Mouse (Mus musculus) CH12.LX (cell line): ENCODE results near the gene Macrod2. TPM values are rescaled to one million over a fixed set of nuclear protein-coding genes. Genes with fewer than 3 reads are reported as not detected.

Source experiments
- DNase-seq: peaks from one replicate; pipeline ENCODE4 v3.0.0-alpha.2; 2013; ENCODE audit errors: extremely low read depth
- H3K27ac ChIP-seq: 2 replicates; pipeline ENCODE4 v1.5.1; 2012; ENCODE audit warnings: low read depth, mild to moderate bottlenecking, control low read depth, moderate library complexity; ENCODE audit not compliant: insufficient read depth
- H3K27me3 ChIP-seq: replicated peaks from 2 replicates; pipeline ENCODE3; 2012; ENCODE audit warnings: inconsistent platforms
- H3K36me3 ChIP-seq, 2 experiments: replicated peaks in 1 of 2; 2 replicates each; pipeline versions ENCODE3 to v1.6.1; 2012; ENCODE audit warnings: inconsistent platforms in 1 of 2, low read length in 1 of 2, mild to moderate bottlenecking in 1 of 2, mixed read lengths in 1 of 2, moderate library complexity in 1 of 2; ENCODE audit not compliant: control insufficient read depth in 1 of 2, insufficient read depth in 1 of 2
- H3K4me1 ChIP-seq, 2 experiments: 2 replicates each; pipeline ENCODE4 v1.6.1; 2012; ENCODE audit warnings: inconsistent platforms in 1 of 2, moderate library complexity in 1 of 2; ENCODE audit not compliant: insufficient read depth in 2 of 2, control insufficient read depth in 1 of 2
- H3K4me2 ChIP-seq: 2 replicates; pipeline ENCODE4 v1.6.1; 2012; ENCODE audit warnings: low read depth, mild to moderate bottlenecking, control low read depth; ENCODE audit not compliant: poor library complexity, insufficient read depth, severe bottlenecking
- H3K4me3 ChIP-seq, 3 experiments: fragments of 150-350 bp in 1 of 3; sonication (generic) in 1 of 3; replicated peaks in 1 of 3; 2 replicates each; pipeline versions ENCODE3 to v1.5.1; 2011 to 2012; ENCODE audit warnings: low read depth in 2 of 3, low read length in 2 of 3, mild to moderate bottlenecking in 2 of 3, moderate library complexity in 2 of 3, control low read depth in 1 of 3, improper control_type of control experiment in 1 of 3, inconsistent platforms in 1 of 3, mixed read lengths in 1 of 3; ENCODE audit not compliant: poor library complexity in 1 of 3
- H3K79me2 ChIP-seq: replicated peaks from 2 replicates; pipeline ENCODE4 v1.6.1; 2012; ENCODE audit warnings: mild to moderate bottlenecking, moderate library complexity; ENCODE audit not compliant: control insufficient read depth, poor library complexity, insufficient read depth, severe bottlenecking; ENCODE audit errors: extremely low read depth
- H3K9ac ChIP-seq: 2 replicates; pipeline ENCODE4 v1.6.1; 2012; ENCODE audit warnings: low read depth, mild to moderate bottlenecking, control low read depth, moderate library complexity; ENCODE audit not compliant: insufficient read depth
- H3K9me3 ChIP-seq: replicated peaks from 2 replicates; pipeline ENCODE3; 2012; ENCODE audit warnings: low read length, inconsistent platforms, mixed read lengths
- CHD1 ChIP-seq: IDR thresholded peaks from 2 replicates; pipeline ENCODE4 v1.6.1; 2012; ENCODE audit warnings: low read depth, low read length, improper control_type of control experiment, inconsistent platforms
- CHD2 ChIP-seq: IDR thresholded peaks from 2 replicates; pipeline ENCODE4 v1.6.1; 2011; ENCODE audit warnings: low read length, improper control_type of control experiment
- E2F4 ChIP-seq: IDR thresholded peaks from 2 replicates; pipeline ENCODE4 v1.6.1; 2011; ENCODE audit warnings: low read depth, low read length, improper control_type of control experiment; ENCODE audit not compliant: insufficient replicate concordance
- IRF4 ChIP-seq: IDR thresholded peaks from 2 replicates; pipeline ENCODE4 v1.6.1; 2014; ENCODE audit warnings: low read depth, mild to moderate bottlenecking, inconsistent platforms, low read length, improper control_type of control experiment
- JUND ChIP-seq: conservative IDR thresholded peaks from 2 replicates; pipeline ENCODE4 v1.6.1; 2011; ENCODE audit warnings: low read depth, low read length, improper control_type of control experiment
- MAX ChIP-seq: IDR thresholded peaks from 2 replicates; pipeline ENCODE4 v1.6.1; 2011; ENCODE audit warnings: low read length, improper control_type of control experiment
- MXI1 ChIP-seq: IDR thresholded peaks from 2 replicates; pipeline ENCODE4 v1.6.1; 2011; ENCODE audit warnings: mild to moderate bottlenecking, low read depth, low read length, improper control_type of control experiment
- MYC ChIP-seq: IDR thresholded peaks from 2 replicates; pipeline ENCODE4 v1.6.1; 2011; ENCODE audit warnings: low read depth, mild to moderate bottlenecking, improper control_type of control experiment, low read length
- POLR2AphosphoS2 ChIP-seq: IDR thresholded peaks from 2 replicates; pipeline ENCODE4 v1.6.1; 2011; ENCODE audit warnings: low read depth, low read length, improper control_type of control experiment
- RAD21 ChIP-seq: IDR thresholded peaks from 2 replicates; pipeline ENCODE4 v1.6.1; 2011; ENCODE audit warnings: low read depth, mild to moderate bottlenecking, low read length, improper control_type of control experiment, moderate library complexity
- RCOR1 ChIP-seq: conservative IDR thresholded peaks from 2 replicates; pipeline ENCODE4 v1.6.1; 2012; ENCODE audit warnings: low read depth, mild to moderate bottlenecking, inconsistent platforms, low read length, improper control_type of control experiment
- SMC3 ChIP-seq: IDR thresholded peaks from 2 replicates; pipeline ENCODE4 v1.6.1; 2011; ENCODE audit warnings: low read depth, low read length, improper control_type of control experiment
- TBP ChIP-seq: conservative IDR thresholded peaks from 2 replicates; pipeline ENCODE4 v1.6.1; 2011; ENCODE audit warnings: low read depth, low read length, improper control_type of control experiment
- USF1 ChIP-seq: IDR thresholded peaks from 2 replicates; pipeline ENCODE4 v1.6.1; 2014; ENCODE audit warnings: low read depth, mild to moderate bottlenecking, inconsistent platforms, low read length, improper control_type of control experiment
- ZKSCAN1 ChIP-seq: IDR thresholded peaks from 2 replicates; pipeline ENCODE4 v1.6.1; 2012; ENCODE audit warnings: low read depth, inconsistent platforms, low read length, improper control_type of control experiment, borderline replicate concordance
- ZNF384 ChIP-seq: IDR thresholded peaks from 2 replicates; pipeline ENCODE4 v1.6.1; 2012; ENCODE audit warnings: low read depth, low read length, improper control_type of control experiment, inconsistent platforms
- dilution Hi-C: fragments of 300-500 bp; cut with MboI; formaldehyde crosslinking; loops from 2 replicates; pipeline ENCODE4 v1.14.3; 2020; ENCODE audit warnings: low sequenced_read_pairs; ENCODE audit not compliant: extremely low pct_unique_long_range_greater_than_20kb, extremely low pct_ligation_motif_present
- in situ Hi-C: fragments of 300-500 bp; cut with MboI; formaldehyde crosslinking; loops from 3 replicates; pipeline ENCODE4 v1.14.3; 2019; ENCODE audit warnings: low sequenced_read_pairs, low pct_ligation_motif_present, low pct_unique_long_range_greater_than_20kb, mixed read lengths
- polyA plus RNA-seq: library from polyadenylated mRNA; unstranded; fragments of >175 nt; gene quantifications from 2 replicates; pipeline ENCODE4 v1.2.1, GENCODE M21; 2012; ENCODE audit warnings: low read depth; ENCODE audit not compliant: insufficient read length
- total RNA-seq, 2 experiments: library from RNA; depleted of rRNA; stranded (reverse); fragments of 300-350 nt in 1 of 2; fragments of >200 nt in 1 of 2; gene quantifications; 2 replicates each; pipeline ENCODE4 v1.2.3; 2012 to 2014

The Macrod2 gene
- total and polyA plus RNA-seq, 3 experiments = not detected

GRCm38 (mm10) chr2:141292847-141293246, 897.7 kb downstream of the Macrod2 start:
- no peaks in the 10 kb centered on the region for H3K36me3 ChIP-seq
- no peaks in the 10 kb centered on the region for H3K27me3 ChIP-seq
- DNase-seq = no peak
- peaks cover 36% of the 10 kb centered on the region for H3K9me3 ChIP-seq
- TF ChIP-seq ZNF384 = no peak
- TF ChIP-seq TBP = no peak
- TF ChIP-seq IRF4 = no peak
- TF ChIP-seq MAX = no peak
- no peak for TF ChIP-seq SMC3
- no peak for TF ChIP-seq ZKSCAN1
- TF ChIP-seq MYC = no peak
- TF ChIP-seq MXI1 = no peak
- TF ChIP-seq USF1 = no peak
- TF ChIP-seq JUND = no peak
- no peak for TF ChIP-seq RCOR1
- TF ChIP-seq POLR2AphosphoS2 = no peak
- TF ChIP-seq CHD1 = no peak
- no peak for TF ChIP-seq RAD21
- TF ChIP-seq, all 38 proteins: peak for 0
- in situ Hi-C loops = no loop called here
- H3K4me3 ChIP-seq = no peak overlapping the region
- H3K27ac ChIP-seq = no peak overlapping the region
- H3K79me2 ChIP-seq = no peaks in the 10 kb centered on the region
- dilution Hi-C loops = no loop called here
- no peaks in the 10 kb centered on the region for H3K4me1 ChIP-seq
- H3K9ac ChIP-seq = no peak overlapping the region
- H3K4me2 ChIP-seq = no peak overlapping the region

- Histone ChIP-seq H3K4me3 (no peak overlapping the region), H3K4me2 (no peak overlapping the region), H3K9ac (no peak overlapping the region), H3K79me2 (no peaks in the 10 kb centered on the region), H3K27me3 (no peaks in the 10 kb centered on the region), H3K4me1 (no peaks in the 10 kb centered on the region), H3K27ac (no peak overlapping the region), H3K9me3 (peaks cover 29% of the 10 kb centered on the region), H3K36me3 (no peaks in the 10 kb centered on the region)
- dilution Hi-C loops = no loop called here
- TF ChIP-seq CHD2 = no peak
- in situ Hi-C loops = no loop called here
- no peak for DNase-seq
Observed at GRCm38 (mm10) chr2:141299168-141299567, 904.1 kb downstream of the Macrod2 start.

- H3K9me3 ChIP-seq = peaks cover 26% of the 10 kb centered on the region
- DNase-seq = no peak
- no peak overlapping the region for H3K9ac ChIP-seq
- dilution Hi-C loops = no loop called here
- no peaks in the 10 kb centered on the region for H3K36me3 ChIP-seq
- H3K4me3 ChIP-seq = no peak overlapping the region
- no peaks in the 10 kb centered on the region for H3K27me3 ChIP-seq
- in situ Hi-C loops = no loop called here
- TF ChIP-seq E2F4 = no peak
- H3K4me2 ChIP-seq = no peak overlapping the region
- H3K79me2 ChIP-seq = no peaks in the 10 kb centered on the region
- H3K4me1 ChIP-seq = no peaks in the 10 kb centered on the region
- H3K27ac ChIP-seq = no peak overlapping the region
Observed at GRCm38 (mm10) chr2:141301030-141301429, 905.9 kb downstream of the Macrod2 start.
